Mouse (Mus musculus) spleen, adult 2 months (tissue): ENCODE measurements around the gene Ctf1. TPM values are rescaled to one million over a fixed set of nuclear protein-coding genes. Genes with fewer than 3 reads are reported as not detected.

Source experiments
- DNase-seq, 2 experiments: peaks; one replicate each; pipeline versions ENCODE4 v3.0.0 to v3.0.0-alpha.2; 2012 to 2021; ENCODE audit warnings: low spot score in 2 of 2, low read depth in 1 of 2
- H3K27ac ChIP-seq: fragments of 200-500 bp; 2 replicates; pipeline ENCODE4 v1.5.1; 2012; ENCODE audit warnings: low read length, inconsistent platforms; ENCODE audit not compliant: insufficient read depth
- H3K27me3 ChIP-seq: fragments of 200-500 bp; 2 replicates; pipeline ENCODE4 v1.6.1; 2012; ENCODE audit warnings: mild to moderate bottlenecking, moderate library complexity, low read length, inconsistent platforms; ENCODE audit not compliant: control insufficient read depth, insufficient read depth
- H3K36me3 ChIP-seq: fragments of 200-500 bp; 2 replicates; pipeline ENCODE4 v1.6.1; 2012; ENCODE audit warnings: mild to moderate bottlenecking, low read length, inconsistent platforms; ENCODE audit not compliant: control insufficient read depth, insufficient read depth
- H3K4me1 ChIP-seq: fragments of 200-500 bp; 2 replicates; pipeline ENCODE4 v1.6.1; 2011; ENCODE audit warnings: inconsistent platforms; ENCODE audit not compliant: control insufficient read depth, insufficient read depth, insufficient read length
- H3K4me3 ChIP-seq: fragments of 200-500 bp; 2 replicates; pipeline ENCODE4 v1.5.1; 2011; ENCODE audit warnings: mild to moderate bottlenecking, inconsistent platforms; ENCODE audit not compliant: insufficient read depth, insufficient read length; ENCODE audit errors: extremely low read depth
- CTCF ChIP-seq: fragments of 200-500 bp; IDR thresholded peaks from 2 replicates; pipeline ENCODE4 v1.5.1; 2011; ENCODE audit warnings: mild to moderate bottlenecking, inconsistent platforms; ENCODE audit not compliant: insufficient read depth, insufficient read length, insufficient replicate concordance; ENCODE audit errors: extremely low read depth
- POLR2A ChIP-seq: fragments of 200-500 bp; IDR thresholded peaks from 2 replicates; pipeline ENCODE4 v1.6.1; 2011; ENCODE audit warnings: low read depth, low read length, inconsistent platforms
- WGBS: fragments of 180-500 bp; shearing (Covaris S2); methylation state at CpG from one replicate; pipeline ENCODE4 v1.1.7; 2018; 5-methylcytosine and 5-hydroxymethylcytosine counted together
- polyA plus RNA-seq: library from polyadenylated mRNA; depleted of rRNA; stranded (reverse); fragments of >200 nt; gene quantifications from 2 replicates; pipeline ENCODE4 v1.2.3, GENCODE M21; 2012; rRNA removed

Gene Ctf1
- polyA plus RNA-seq: 0.91 and 1.4 TPM in 2 replicates

DNA sequence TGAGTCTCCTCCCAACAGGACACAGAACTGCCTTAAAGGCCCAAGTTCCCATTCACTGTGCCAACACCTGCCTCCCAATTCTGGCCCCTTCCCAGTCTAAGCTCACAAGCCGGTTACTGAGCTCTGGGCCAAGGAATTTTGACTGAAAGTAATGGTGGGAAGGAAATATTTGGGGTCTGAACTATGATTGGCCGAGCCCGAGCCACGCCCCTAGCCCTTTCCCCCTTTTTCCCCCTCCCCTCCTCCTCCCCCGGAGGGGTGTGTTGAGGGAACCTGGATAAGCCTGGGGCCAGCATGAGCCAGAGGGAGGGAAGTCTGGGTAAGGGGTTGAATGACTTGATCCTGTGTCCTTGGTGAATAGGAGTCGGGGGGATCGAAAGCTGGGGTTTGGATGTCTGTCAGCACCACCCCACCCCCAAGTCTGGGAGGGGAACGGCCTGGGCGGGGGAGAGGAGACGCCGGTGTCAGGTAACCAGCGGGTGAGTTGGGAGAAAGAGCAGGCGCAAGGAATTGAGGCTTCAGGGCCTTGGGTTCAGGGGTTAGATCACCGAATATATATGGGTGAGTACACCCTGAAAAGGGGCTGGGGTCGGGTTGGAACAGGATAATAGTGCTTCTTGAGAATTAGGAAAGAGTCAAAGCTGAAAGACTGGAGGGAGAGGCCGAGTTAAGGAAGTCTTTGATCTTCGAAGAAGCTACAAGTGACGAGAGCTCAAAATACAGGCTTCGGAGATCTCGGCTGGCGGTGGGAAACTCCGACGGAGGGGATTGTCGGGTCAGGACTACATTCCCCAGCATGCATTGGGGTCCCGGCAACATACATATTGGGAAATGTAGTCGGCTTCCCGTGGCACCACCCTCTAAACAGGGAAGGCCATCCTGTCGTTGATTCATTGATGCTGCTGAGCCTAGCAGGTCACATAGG, at the start of gene Ctf1:
Ctf1 (plus strand) TSS at position 276 of the 925 bp plus-strand sequence.
- H3K4me1 ChIP-seq: peaks cover 12% of the 10 kb centered on the region
- H3K27ac ChIP-seq: no peak within 1 kb of the TSS
- no peaks in the 10 kb centered on the region for H3K36me3 ChIP-seq
- TF ChIP-seq POLR2A: no peak
- TF ChIP-seq CTCF: no peak
- H3K27me3 ChIP-seq: peaks cover 6% of the 10 kb centered on the region; the same call in 1 of the 2 replicates
- DNase-seq: peak in 1 of 2 experiments; percentile 64
- 23% methylated on average over 28 of the region's 28 CpGs for WGBS
- H3K4me3 ChIP-seq: no peak within 1 kb of the TSS

DNA sequence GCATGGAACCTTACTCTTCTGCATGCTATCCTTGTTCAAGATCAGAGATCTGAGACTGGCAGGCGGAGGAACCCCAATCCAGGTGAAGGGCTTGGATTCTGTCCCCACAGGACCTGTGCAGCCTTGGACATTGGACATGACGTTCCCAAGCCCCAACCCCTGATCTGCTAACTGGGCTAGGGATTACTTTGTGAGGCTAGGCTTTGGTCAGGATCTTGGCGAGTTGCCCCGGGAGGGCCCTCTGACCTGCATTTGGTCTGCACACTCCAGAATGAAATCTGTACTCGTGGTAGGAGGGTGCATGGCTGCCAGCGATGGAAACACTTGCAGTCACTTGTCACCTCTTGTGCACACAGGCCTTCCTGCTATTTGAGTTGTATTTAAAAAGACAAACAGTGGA, 49.6 kb upstream of the Ctf1 start:
- no peaks in the 10 kb centered on the region for H3K4me1 ChIP-seq
- H3K4me3 ChIP-seq: no peak overlapping the region
- no peaks in the 10 kb centered on the region for H3K36me3 ChIP-seq
- no peak overlapping the region for H3K27ac ChIP-seq
- WGBS: 91% methylated on average over 6 of the region's 6 CpGs
- no peaks in the 10 kb centered on the region for H3K27me3 ChIP-seq
- DNase-seq: no peak
- TF ChIP-seq POLR2A: no peak
- no peak for TF ChIP-seq CTCF

DNA sequence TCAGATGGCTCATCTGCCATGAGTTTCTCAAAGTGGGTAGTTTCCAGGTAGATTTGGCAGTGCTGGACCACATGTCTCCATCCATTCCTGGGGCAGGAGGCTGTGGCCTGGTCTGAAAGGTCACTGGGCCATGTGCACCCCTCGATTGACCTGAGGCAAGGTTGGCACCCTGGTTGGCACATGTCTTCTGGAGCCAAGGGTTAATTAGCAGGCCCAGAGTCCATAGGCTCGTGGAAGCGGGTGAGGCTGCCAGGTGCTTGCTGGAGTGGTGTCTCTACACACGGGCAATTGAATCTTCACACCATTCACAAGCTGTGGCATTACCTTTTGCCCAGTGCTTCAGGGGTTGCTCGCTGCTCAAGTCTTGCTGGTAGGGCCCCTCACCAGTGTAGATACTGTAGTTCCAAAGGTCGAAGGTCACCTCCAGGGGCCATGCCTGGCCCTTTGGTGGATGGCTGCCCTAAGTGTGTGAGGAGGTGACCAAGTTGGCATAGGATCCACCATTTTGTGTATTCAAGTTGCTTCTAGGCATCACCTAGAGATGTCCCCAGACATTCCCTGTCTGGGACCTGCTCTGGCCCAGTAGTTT, 46.4 kb upstream of the Ctf1 start:
- no peak for TF ChIP-seq POLR2A
- TF ChIP-seq CTCF: no peak
- H3K4me3 ChIP-seq: no peak overlapping the region
- H3K36me3 ChIP-seq: no peaks in the 10 kb centered on the region
- no peak overlapping the region for H3K27ac ChIP-seq
- DNase-seq: no peak
- H3K4me1 ChIP-seq: no peaks in the 10 kb centered on the region
- 91% methylated on average over 6 of the region's 6 CpGs for WGBS
- H3K27me3 ChIP-seq: no peaks in the 10 kb centered on the region

DNA sequence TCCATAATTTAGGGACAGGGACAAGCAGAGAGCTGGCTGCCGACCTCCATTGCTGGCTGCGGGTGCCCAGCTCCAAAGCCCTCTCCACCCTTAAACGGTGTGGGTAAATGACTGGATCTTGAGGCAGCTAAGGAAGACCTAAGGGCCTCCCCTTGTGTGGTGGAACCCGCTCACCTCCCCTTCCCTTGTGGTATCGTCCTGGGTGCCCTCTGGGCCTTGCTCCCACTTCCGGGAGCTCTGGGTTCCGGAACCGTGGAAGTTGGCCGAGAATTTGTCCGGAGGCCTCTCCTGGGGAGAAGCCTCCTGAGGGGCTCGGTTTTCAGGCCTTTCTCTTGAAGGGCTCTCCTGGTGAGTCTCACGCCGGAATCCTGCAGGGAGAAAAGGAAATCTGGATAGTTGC, 45.9 kb upstream of the Ctf1 start:
- H3K4me3 ChIP-seq: no peak overlapping the region
- no peak for TF ChIP-seq POLR2A
- no peak for TF ChIP-seq CTCF
- H3K4me1 ChIP-seq: no peaks in the 10 kb centered on the region
- no peaks in the 10 kb centered on the region for H3K36me3 ChIP-seq
- WGBS: 94% methylated on average over 13 of the region's 13 CpGs
- no peak for DNase-seq
- H3K27me3 ChIP-seq: no peaks in the 10 kb centered on the region
- no peak overlapping the region for H3K27ac ChIP-seq

DNA sequence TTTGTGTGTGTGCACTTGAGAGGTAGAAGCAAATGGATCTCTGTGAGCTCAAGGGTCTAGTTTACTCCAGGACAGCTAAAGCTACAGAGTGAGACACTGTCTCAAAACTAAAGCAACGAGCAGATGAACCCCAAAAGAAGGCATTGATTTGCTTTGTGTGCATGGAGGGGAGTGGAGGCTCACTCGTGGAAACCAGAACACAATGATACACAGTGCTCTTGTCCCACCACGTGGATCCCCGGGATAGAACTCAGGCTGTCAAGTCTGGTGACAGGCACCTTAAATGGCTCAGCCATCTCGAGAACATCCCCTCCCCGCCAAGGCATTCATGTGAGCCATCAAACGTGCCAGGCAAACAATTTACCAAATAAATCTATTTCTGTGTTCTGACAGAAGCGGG, 45.4 kb upstream of the Ctf1 start:
- Histone ChIP-seq H3K36me3 (no peaks in the 10 kb centered on the region), H3K27me3 (no peaks in the 10 kb centered on the region), H3K4me1 (no peaks in the 10 kb centered on the region), H3K27ac (no peak overlapping the region), H3K4me3 (no peak overlapping the region)
- no peak for DNase-seq
- no peak for TF ChIP-seq POLR2A
- no peak for TF ChIP-seq CTCF
- WGBS: 80% methylated on average over 8 of the region's 8 CpGs

DNA sequence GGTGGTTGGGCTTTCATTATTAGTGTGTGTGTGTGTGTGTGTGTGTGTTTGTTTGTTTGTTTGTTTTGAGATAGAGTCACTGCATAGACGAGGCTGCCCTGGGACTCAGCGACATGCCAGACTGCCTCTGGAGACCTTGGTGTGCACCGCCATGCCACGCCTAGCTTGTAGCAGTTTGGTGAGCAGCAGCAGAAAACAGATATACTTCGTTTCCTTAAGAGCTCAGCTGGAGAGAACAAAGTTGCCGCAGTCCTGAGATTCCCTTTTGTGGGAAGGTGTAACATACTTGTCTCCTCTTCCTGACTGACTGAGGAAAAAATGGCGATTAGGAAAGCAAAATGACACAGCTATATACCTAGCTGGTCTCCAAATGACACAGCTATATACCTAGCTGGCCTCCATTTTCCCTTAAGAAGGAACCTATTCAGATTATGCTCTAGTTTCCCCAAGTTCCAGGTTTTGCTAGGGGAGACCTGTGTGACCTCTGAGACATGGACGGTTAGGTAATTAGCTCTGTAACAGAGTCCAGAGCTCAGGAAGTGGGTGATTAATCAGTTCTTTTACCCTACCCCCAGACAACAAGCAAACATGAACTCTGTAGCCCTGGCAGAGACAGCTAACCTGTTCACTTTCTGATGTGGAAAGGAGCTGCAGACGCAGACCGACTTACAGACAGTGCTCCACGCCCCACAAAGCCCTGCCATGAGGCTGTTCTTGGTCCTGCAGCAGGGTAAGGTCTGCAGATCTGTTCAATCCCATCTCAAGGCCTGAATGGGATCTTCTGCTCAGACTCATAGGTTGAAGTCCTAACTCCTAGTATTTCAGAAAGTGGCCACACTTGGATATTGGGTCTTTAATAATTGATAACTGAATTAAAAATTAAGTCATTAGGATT, 40.4 kb upstream of the Ctf1 start:
- H3K4me3 ChIP-seq: no peak overlapping the region
- no peak overlapping the region for H3K27ac ChIP-seq
- TF ChIP-seq POLR2A: no peak
- no peak for TF ChIP-seq CTCF
- H3K4me1 ChIP-seq: no peaks in the 10 kb centered on the region
- H3K27me3 ChIP-seq: no peaks in the 10 kb centered on the region
- DNase-seq: no peak
- 85% methylated on average over 11 of the region's 11 CpGs for WGBS
- no peaks in the 10 kb centered on the region for H3K36me3 ChIP-seq
